Mouse (Mus musculus) spleen, postnatal 10 days (tissue): ENCODE data around the gene Hoxa2.
A peak's percentile ranks its signal among the peaks of the same experiment; 100 is the strongest.

Source experiments
- DNase-seq, 2 experiments: peaks; one replicate each; pipeline ENCODE4 v3.0.0; 2021 to 2022; ENCODE audit warnings: low spot score in 2 of 2

Gene Hoxa2

GRCm38 (mm10) chr6:52164626-52165440 is at the start of gene Hoxa2:
Gene Hoxa2, minus strand, starts transcription at chr6:52164831.
- no peak for DNase-seq

- DNase-seq, result no peak
These were observed 49.6 kb upstream of the Hoxa2 start for GRCm38 (mm10) chr6:52214271-52214670.

GRCm38 (mm10) chr6:52213119-52213986 is 48.7 kb upstream of the Hoxa2 start, which contains the start of the genes Hoxa3 and Gm28308:
Gene Hoxa3, minus strand, starts transcription at chr6:52213336.
Gene Gm28308, minus strand, starts transcription at chr6:52213339.
- no peak for DNase-seq

- DNase-seq, result no peak
These were observed 48.0 kb upstream of the Hoxa2 start for GRCm38 (mm10) chr6:52212556-52213118.

- DNase-seq, result peak in 1 of 2 experiments; percentile 24
These were observed 47.3 kb upstream of the Hoxa2 start for GRCm38 (mm10) chr6:52211961-52212360.

GRCm38 (mm10) chr6:52211170-52211935 is 46.7 kb upstream of the Hoxa2 start:
- DNase-seq, result peak; percentile 50 to 78

GRCm38 (mm10) chr6:52209685-52210046 is 45.0 kb upstream of the Hoxa2 start:
- DNase-seq, result no peak

- DNase-seq, result no peak
These were observed 44.4 kb upstream of the Hoxa2 start for GRCm38 (mm10) chr6:52208868-52209684.

- DNase-seq, result peak in 1 of 2 experiments; percentile 18
These were observed 43.6 kb upstream of the Hoxa2 start, which contains the start of gene Hoxa6 for GRCm38 (mm10) chr6:52208072-52208867. Gene Hoxa6, minus strand, starts transcription at chr6:52208722.

- DNase-seq, result no peak
These were observed 43.0 kb upstream of the Hoxa2 start for GRCm38 (mm10) chr6:52207684-52207976.

GRCm38 (mm10) chr6:52206882-52207683 is 42.5 kb upstream of the Hoxa2 start:
- DNase-seq, result no peak

GRCm38 (mm10) chr6:52205638-52206621 is 41.3 kb upstream of the Hoxa2 start:
- no peak for DNase-seq

GRCm38 (mm10) chr6:52205221-52205620 is 40.6 kb upstream of the Hoxa2 start:
- no peak for DNase-seq

GRCm38 (mm10) chr6:52204050-52204752 is 39.6 kb upstream of the Hoxa2 start, which contains the start of gene Hoxa5:
Gene Hoxa5, minus strand, starts transcription at chr6:52204587.
- peak in 1 of 2 experiments; percentile 42 for DNase-seq

- DNase-seq, result no peak
These were observed 38.9 kb upstream of the Hoxa2 start for GRCm38 (mm10) chr6:52203371-52204049.

- DNase-seq, result no peak
These were observed 38.4 kb upstream of the Hoxa2 start for GRCm38 (mm10) chr6:52203121-52203370.
